13 mouse cellular contexts compared by ENCODE assay signal in the genomic region with DNA sequence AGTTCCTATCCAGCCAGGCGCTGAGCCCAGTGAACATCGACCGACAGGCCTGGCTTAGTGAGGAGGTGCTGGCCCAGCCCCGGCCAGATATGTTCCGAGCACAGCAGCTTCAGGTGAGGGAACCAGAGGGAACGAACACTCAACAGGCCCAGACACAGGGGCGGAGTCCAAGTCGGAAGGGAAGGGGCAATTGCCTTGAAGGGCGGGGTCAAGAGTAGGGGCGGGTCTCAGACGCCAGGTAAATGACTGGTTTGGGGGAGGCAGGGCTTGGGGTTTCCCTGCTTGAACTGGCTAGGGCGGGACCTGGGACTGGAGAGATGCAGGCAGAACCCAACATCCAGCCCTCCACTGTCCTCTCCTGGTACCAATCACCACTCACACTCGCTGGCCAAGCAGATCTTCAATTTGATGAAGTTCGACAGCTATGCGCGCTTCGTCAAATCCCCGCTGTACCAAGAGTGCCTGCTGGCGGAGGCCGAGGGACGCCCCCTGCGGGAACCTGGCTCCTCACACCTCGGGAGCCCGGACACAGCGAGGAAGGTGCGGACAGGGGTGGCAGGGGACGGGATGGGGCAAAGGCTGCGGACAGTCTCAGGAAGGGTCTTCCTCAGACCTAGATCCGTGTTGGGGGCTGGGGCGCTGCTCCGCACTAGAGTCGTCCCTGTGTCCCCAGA. TPM values are rescaled to one million over a fixed set of nuclear protein-coding genes. Genes with fewer than 3 reads are reported as not detected.
DNase-seq lines count a peak whose midpoint lies in the region; ATAC-seq and TF ChIP-seq lines count a peak whose summit lies in the region.
"Had no signal": no experiment of that assay in that cellular context is flagged by ENCODE, and none has a peak within 500 bp of the region (broad histone marks: within the 10 kb centered on the region; RNA-seq: fewer than 3 reads in every experiment).

No protein-coding gene starts in this region.

- no peak for ATAC-seq in neural tube, embryonic 11.5 days (ENCODE audit: insufficient read depth, low FRiP score, low TSS enrichment)
- peak; percentile 80 for ATAC-seq in kidney, postnatal 0 days (replicated peaks; ENCODE audit: low FRiP score, low read depth)

- no peak overlapping the region for H3K4me2 ChIP-seq in neural tube, embryonic 11.5 days (ENCODE audit: low read depth)
- H3K4me2 ChIP-seq in kidney, postnatal 0 days (ENCODE audit: low read length): peak overlapping the region; percentile 43

- H3K27ac ChIP-seq in heart, embryonic 10.5 days: no peak overlapping the region
- H3K27ac ChIP-seq in neural tube, embryonic 11.5 days (ENCODE audit: low read depth, low read length): no peak overlapping the region
- no peak overlapping the region for H3K27ac ChIP-seq in kidney, postnatal 0 days

- no peak for DNase-seq in heart, embryonic 10.5 days (ENCODE audit: low spot score)
- DNase-seq in heart, adult 9 months (ENCODE audit: low spot score in 2 of 2): no peak
- no peak for DNase-seq in neural tube, embryonic 11.5 days (ENCODE audit: low spot score)
- no peak for DNase-seq in neural tube, embryonic 10.5 days (ENCODE audit: extremely low spot score, low spot score)
- peak; percentile 4 for DNase-seq in kidney, postnatal 0 days (ENCODE audit: low spot score)
- no peak for DNase-seq in right cerebral cortex, postnatal 14 days
- DNase-seq in ovary, postnatal 36 days (ENCODE audit: low spot score): no peak
- no peak for DNase-seq in thymus, adult 18-20 months
- DNase-seq: B cell, adult 2 months; cerebellum, adult 9-11 months; gastrocnemius, postnatal 14 days had no signal

- peak overlapping the region; percentile 25 for H3K4me3 ChIP-seq in heart, embryonic 10.5 days
- H3K4me3 ChIP-seq in neural tube, embryonic 11.5 days (ENCODE audit: low read depth, low read length): 0 out of 2 replicates have a peak overlapping the region, but pooled peaks have one; percentile 8
- no peak overlapping the region for H3K4me3 ChIP-seq in kidney, postnatal 0 days (replicated peaks; ENCODE audit: low read depth, low read length)

- H3K9me3 ChIP-seq in heart, embryonic 10.5 days: no peaks in the 10 kb centered on the region
- no peaks in the 10 kb centered on the region for H3K9me3 ChIP-seq in neural tube, embryonic 11.5 days (ENCODE audit: control insufficient read depth, low read length)
- no peaks in the 10 kb centered on the region for H3K9me3 ChIP-seq in kidney, postnatal 0 days (replicated peaks; ENCODE audit: low read length)

- H3K9ac ChIP-seq in neural tube, embryonic 11.5 days (ENCODE audit: low read length): no peak overlapping the region
- H3K9ac ChIP-seq in kidney, postnatal 0 days (ENCODE audit: low read depth, low read length): no peak overlapping the region

- H3K27me3 ChIP-seq in heart, embryonic 10.5 days (ENCODE audit: insufficient read depth, poor library complexity, severe bottlenecking): peaks cover 97% of the 10 kb centered on the region
- H3K27me3 ChIP-seq in neural tube, embryonic 11.5 days (ENCODE audit: control insufficient read depth, insufficient read depth, low read length): peaks cover 37% of the 10 kb centered on the region
- H3K27me3 ChIP-seq in kidney, postnatal 0 days (ENCODE audit: insufficient read depth, low read length): 0 out of 2 replicates have a peak, but pooled peaks cover 15% of the 10 kb centered on the region

- H3K4me1 ChIP-seq in heart, embryonic 10.5 days: peaks cover 11% of the 10 kb centered on the region
- H3K4me1 ChIP-seq in neural tube, embryonic 11.5 days (ENCODE audit: control insufficient read depth, insufficient read depth, low read length): no peaks in the 10 kb centered on the region
- no peaks in the 10 kb centered on the region for H3K4me1 ChIP-seq in kidney, postnatal 0 days (replicated peaks; ENCODE audit: insufficient read depth, low read length)

- peak; percentile 32; the same call in 1 of the 2 replicates for TF ChIP-seq CTCF in kidney, postnatal 0 days (IDR thresholded peaks at IDR 0.05; ENCODE audit: low read depth)

- 5% methylated on average over 32 of the region's 32 CpGs for WGBS in heart, embryonic 10.5 days
- WGBS in neural tube, embryonic 11.5 days: 3% methylated on average over 32 of the region's 32 CpGs
- WGBS in kidney, postnatal 0 days: 9% methylated on average over 32 of the region's 32 CpGs

- H3K36me3 ChIP-seq in heart, embryonic 10.5 days: no peaks in the 10 kb centered on the region
- H3K36me3 ChIP-seq in neural tube, embryonic 11.5 days (ENCODE audit: control insufficient read depth, insufficient read depth, low read length): no peaks in the 10 kb centered on the region
- no peaks in the 10 kb centered on the region for H3K36me3 ChIP-seq in kidney, postnatal 0 days (ENCODE audit: insufficient read depth, low read length)

RNA-seq across cellular contexts. Expression of a gene that starts 9.5 kb away (rescaled TPM):
- 0.18 and 0.68 TPM in 2 replicates for polyA plus RNA-seq in heart, embryonic 10.5 days (2016; fragmentation: Nextera tagmentation; extraction: Ambion mirVana)
- polyA plus RNA-seq in neural tube, embryonic 11.5 days (2014; fragmentation: Nextera tagmentation; extraction: Ambion mirVana): 0.59 and 0.97 TPM in 2 replicates
- polyA plus RNA-seq in kidney, postnatal 0 days (2015; fragmentation: Nextera tagmentation; extraction: Ambion mirVana): 1.6 and 1.7 TPM in 2 replicates

RNA-seq across cellular contexts. Expression of a gene that starts 16.5 kb away (rescaled TPM):
- 114 and 117 TPM in 2 replicates for polyA plus RNA-seq in heart, embryonic 10.5 days (2016; fragmentation: Nextera tagmentation; extraction: Ambion mirVana)
- 82.1 and 94.8 TPM in 2 replicates for polyA plus RNA-seq in neural tube, embryonic 11.5 days (2014; fragmentation: Nextera tagmentation; extraction: Ambion mirVana)
- 93.7 and 103 TPM in 2 replicates for polyA plus RNA-seq in kidney, postnatal 0 days (2015; fragmentation: Nextera tagmentation; extraction: Ambion mirVana)

RNA-seq across cellular contexts. Expression of a gene that starts 18.9 kb away (rescaled TPM):
- not detected in 2 replicates for polyA plus RNA-seq in heart, embryonic 10.5 days (2016; fragmentation: Nextera tagmentation; extraction: Ambion mirVana)
- 0.13 TPM in 1 of 2 replicates, not detected in the other for polyA plus RNA-seq in neural tube, embryonic 11.5 days (2014; fragmentation: Nextera tagmentation; extraction: Ambion mirVana)
- 344 and 465 TPM in 2 replicates for polyA plus RNA-seq in kidney, postnatal 0 days (2015; fragmentation: Nextera tagmentation; extraction: Ambion mirVana)

RNA-seq across cellular contexts. Expression of a gene that starts 36.0 kb away (rescaled TPM):
- polyA plus RNA-seq in heart, embryonic 10.5 days (2016; fragmentation: Nextera tagmentation; extraction: Ambion mirVana): not detected in 2 replicates
- polyA plus RNA-seq in neural tube, embryonic 11.5 days (2014; fragmentation: Nextera tagmentation; extraction: Ambion mirVana): not detected in 2 replicates
- not detected in 2 replicates for polyA plus RNA-seq in kidney, postnatal 0 days (2015; fragmentation: Nextera tagmentation; extraction: Ambion mirVana)
- polyA plus RNA-seq: liver, adult 2 months had no signal

RNA-seq across cellular contexts. Expression of a gene that starts 47.5 kb away (rescaled TPM):
- polyA plus RNA-seq in heart, embryonic 10.5 days (2016; fragmentation: Nextera tagmentation; extraction: Ambion mirVana): 0.21 and 8.5 TPM in 2 replicates
- polyA plus RNA-seq in neural tube, embryonic 11.5 days (2014; fragmentation: Nextera tagmentation; extraction: Ambion mirVana): not detected in 2 replicates
- polyA plus RNA-seq in kidney, postnatal 0 days (2015; fragmentation: Nextera tagmentation; extraction: Ambion mirVana): 0.05 and 0.45 TPM in 2 replicates
- polyA plus RNA-seq: neural tube, embryonic 14.5 days had no signal

Comparison
In these comparisons a context has a peak if more than half of its experiments do, and no peak if none do; other contexts are left out.
1. RNA of a gene that starts 18.9 kb away (polyA plus RNA-seq): 344 to 465 TPM in kidney, postnatal 0 days; 0.13 TPM in neural tube, embryonic 11.5 days and not detected in heart, embryonic 10.5 days; every median in the first group is over 100 times any median in the second.